Mouse (Mus musculus) heart, adult 2 months (tissue): ENCODE results near the gene Maml3. TPM values are rescaled to one million over a fixed set of nuclear protein-coding genes. Genes with fewer than 3 reads are reported as not detected.

Source experiments
- DNase-seq, 2 experiments: peaks; one replicate each; pipeline ENCODE4 v3.0.0; 2021
- H3K27ac ChIP-seq: fragments of 200-600 bp; 2 replicates; pipeline ENCODE4 v1.8.1; 2022
- H3K27me3 ChIP-seq: fragments of 200-500 bp; 2 replicates; pipeline ENCODE4 v1.6.1; 2012; ENCODE audit warnings: mild to moderate bottlenecking, low read length, inconsistent platforms, mixed read lengths; ENCODE audit not compliant: control insufficient read depth, insufficient read depth
- H3K36me3 ChIP-seq: fragments of 200-500 bp; 2 replicates; pipeline ENCODE4 v1.6.1; 2012; ENCODE audit warnings: low read length, inconsistent platforms; ENCODE audit not compliant: control insufficient read depth, insufficient read depth
- H3K4me1 ChIP-seq: fragments of 200-500 bp; 2 replicates; pipeline ENCODE4 v1.6.1; 2011; ENCODE audit warnings: low read length; ENCODE audit not compliant: control insufficient read depth, insufficient read depth
- H3K4me3 ChIP-seq: fragments of 200-600 bp; 2 replicates; pipeline ENCODE4 v1.8.1; 2022
- H3K79me2 ChIP-seq: fragments of 200-500 bp; replicated peaks from 2 replicates; pipeline ENCODE4 v1.6.1; 2012; ENCODE audit warnings: mild to moderate bottlenecking, inconsistent platforms, low read length, moderate library complexity, mixed read lengths; ENCODE audit not compliant: control insufficient read depth, insufficient read depth
- H3K9ac ChIP-seq: fragments of 200-500 bp; 2 replicates; pipeline ENCODE4 v1.6.1; 2012; ENCODE audit warnings: low read depth, mild to moderate bottlenecking, control low read depth, inconsistent platforms, low read length, mixed read lengths
- CTCF ChIP-seq: fragments of 200-600 bp; IDR thresholded peaks from 2 replicates; pipeline ENCODE4 v1.8.1; 2022; ENCODE audit warnings: antibody characterized with exemption, mild to moderate bottlenecking, moderate library complexity
- EP300 ChIP-seq: fragments of 200-500 bp; IDR thresholded peaks from 2 replicates; pipeline ENCODE4 v1.6.1; 2011; ENCODE audit warnings: low read depth, low read length, control low read depth; ENCODE audit not compliant: insufficient read depth
- POLR2A ChIP-seq: fragments of 200-500 bp; IDR thresholded peaks from 2 replicates; pipeline ENCODE4 v1.6.1; 2011; ENCODE audit warnings: mild to moderate bottlenecking, low read depth, low read length, control low read depth; ENCODE audit not compliant: insufficient read depth
- WGBS: fragments of 180-500 bp; shearing (Covaris S2); methylation state at CpG from one replicate; pipeline ENCODE4 v1.1.7; 2018; 5-methylcytosine and 5-hydroxymethylcytosine counted together
- intact Hi-C: fragments of 180-260 bp; cut with DNase I; formaldehyde crosslinking; loops from one replicate; pipeline ENCODE4 v1.15.1; 2025
- polyA plus RNA-seq: library from polyadenylated mRNA; depleted of rRNA; stranded (reverse); fragments of >200 nt; gene quantifications from 2 replicates; pipeline ENCODE4 v1.2.3, GENCODE M21; 2012
- total RNA-seq, 2 experiments: library from RNA; stranded (reverse); gene quantifications; 2 replicates each; pipeline ENCODE4 v1.2.3; 2021

Gene Maml3
- total and polyA plus RNA-seq, 3 experiments, result 1.9 to 2.8 (median 2.7) TPM

DNA sequence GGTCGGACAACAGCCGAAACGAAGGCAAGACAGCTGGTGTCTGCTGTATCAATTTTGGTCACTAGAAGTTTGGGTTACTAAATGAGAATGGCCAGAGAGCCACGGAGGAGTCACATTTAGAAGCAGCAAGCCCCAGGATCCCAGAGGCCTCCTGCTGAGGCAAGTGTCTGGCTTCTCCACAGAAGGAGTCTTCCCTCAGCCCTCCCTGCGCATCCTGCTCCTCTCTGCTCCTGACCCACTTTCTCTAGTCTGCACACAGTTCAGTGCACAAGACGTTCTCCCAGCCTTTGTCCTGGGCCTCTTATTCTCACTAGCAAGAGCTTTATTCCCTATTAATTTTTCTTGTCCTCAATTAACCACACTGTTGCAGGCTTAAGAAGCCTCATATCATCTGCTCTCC is 135.4 kb downstream of the Maml3 start:
- Histone ChIP-seq H3K36me3 (no peaks in the 10 kb centered on the region), H3K9ac (no peak overlapping the region), H3K4me1 (no peaks in the 10 kb centered on the region), H3K27ac (no peak overlapping the region), H3K27me3 (no peaks in the 10 kb centered on the region), H3K79me2 (no peaks in the 10 kb centered on the region), H3K4me3 (no peak overlapping the region)
- 83% methylated on average over 6 of the region's 6 CpGs for whole genome bisulfite sequencing
- intact Hi-C loops, result no loop called here
- no peak for DNase-seq
- TF ChIP-seq EP300 (no peak), CTCF (no peak), POLR2A (no peak)

DNA sequence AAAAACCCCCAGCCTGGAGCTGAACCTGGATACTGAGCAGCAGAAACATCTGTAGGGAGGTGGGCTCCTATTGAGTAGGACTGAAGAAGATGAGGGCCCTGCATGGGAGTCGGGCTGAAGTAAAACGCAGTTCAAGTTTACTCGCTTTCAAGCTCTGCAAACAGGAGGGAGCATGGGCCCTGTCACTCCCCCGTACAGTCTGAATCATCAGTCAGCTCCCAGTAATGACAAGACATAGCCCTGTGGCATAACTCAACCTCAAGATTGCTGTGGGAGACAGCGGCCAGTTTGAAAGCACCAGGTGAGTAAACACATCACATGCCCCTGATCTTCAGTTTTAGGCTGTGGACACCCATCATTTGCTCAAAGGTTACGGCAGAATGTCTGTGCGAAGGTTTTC is 139.0 kb downstream of the Maml3 start:
- H3K9ac ChIP-seq, result no peak overlapping the region
- DNase-seq, result no peak
- intact Hi-C loops, result no loop called here

GRCm38 (mm10) chr3:51965436-51965835 is 139.4 kb downstream of the Maml3 start:
- Histone ChIP-seq H3K27me3 (no peaks in the 10 kb centered on the region), H3K4me3 (no peak overlapping the region), H3K79me2 (no peaks in the 10 kb centered on the region; the same call in 1 of the 2 replicates), H3K36me3 (no peaks in the 10 kb centered on the region), H3K27ac (no peak overlapping the region), H3K9ac (no peak overlapping the region), H3K4me1 (no peaks in the 10 kb centered on the region; the same call in 1 of the 2 replicates)
- 45% methylated on average over 2 of the region's 2 CpGs for WGBS
- TF ChIP-seq POLR2A (no peak), EP300 (no peak), CTCF (no peak)
- intact Hi-C loops, result no loop called here
- no peak for DNase-seq

More for the DNA sequence above, 139.0 kb downstream of the Maml3 start:
- no peaks in the 10 kb centered on the region; the same call in 1 of the 2 replicates for H3K79me2 ChIP-seq
- WGBS, result 72% methylated on average over 7 of the region's 7 CpGs
- no peaks in the 10 kb centered on the region for H3K36me3 ChIP-seq
- no peaks in the 10 kb centered on the region; the same call in 1 of the 2 replicates for H3K4me1 ChIP-seq
- H3K27ac ChIP-seq, result no peak overlapping the region
- H3K27me3 ChIP-seq, result no peaks in the 10 kb centered on the region
- H3K4me3 ChIP-seq, result no peak overlapping the region
- no peak for TF ChIP-seq CTCF
- no peak for TF ChIP-seq POLR2A
- TF ChIP-seq EP300, result no peak

DNA sequence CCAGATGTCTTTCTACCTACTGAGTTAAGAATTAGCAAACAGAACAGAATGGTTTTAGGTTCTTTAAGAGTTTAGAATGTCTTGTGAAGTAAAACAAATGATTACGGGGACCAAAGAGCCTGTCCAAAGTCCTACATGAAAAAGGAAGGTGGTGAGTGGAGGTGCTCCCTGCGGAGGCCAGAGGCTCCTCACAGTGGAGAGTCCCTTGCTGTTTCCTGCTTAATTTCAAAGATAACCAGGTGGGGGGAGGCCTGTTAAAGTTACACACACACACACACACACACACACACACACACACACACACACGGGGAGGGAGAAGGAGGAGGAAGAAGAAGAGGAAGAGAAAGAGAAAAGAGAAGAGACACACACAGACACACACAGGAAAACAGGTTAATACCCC is 139.9 kb downstream of the Maml3 start:
- intact Hi-C loops, result no loop called here
- Histone ChIP-seq H3K27ac (no peak overlapping the region), H3K36me3 (no peaks in the 10 kb centered on the region), H3K4me1 (no peaks in the 10 kb centered on the region; the same call in 1 of the 2 replicates), H3K9ac (no peak overlapping the region), H3K4me3 (no peak overlapping the region), H3K79me2 (no peaks in the 10 kb centered on the region; the same call in 1 of the 2 replicates), H3K27me3 (no peaks in the 10 kb centered on the region)
- WGBS, result 35% methylated on average over 3 of the region's 3 CpGs
- TF ChIP-seq CTCF (no peak), EP300 (no peak), POLR2A (no peak)
- DNase-seq, result no peak

DNA sequence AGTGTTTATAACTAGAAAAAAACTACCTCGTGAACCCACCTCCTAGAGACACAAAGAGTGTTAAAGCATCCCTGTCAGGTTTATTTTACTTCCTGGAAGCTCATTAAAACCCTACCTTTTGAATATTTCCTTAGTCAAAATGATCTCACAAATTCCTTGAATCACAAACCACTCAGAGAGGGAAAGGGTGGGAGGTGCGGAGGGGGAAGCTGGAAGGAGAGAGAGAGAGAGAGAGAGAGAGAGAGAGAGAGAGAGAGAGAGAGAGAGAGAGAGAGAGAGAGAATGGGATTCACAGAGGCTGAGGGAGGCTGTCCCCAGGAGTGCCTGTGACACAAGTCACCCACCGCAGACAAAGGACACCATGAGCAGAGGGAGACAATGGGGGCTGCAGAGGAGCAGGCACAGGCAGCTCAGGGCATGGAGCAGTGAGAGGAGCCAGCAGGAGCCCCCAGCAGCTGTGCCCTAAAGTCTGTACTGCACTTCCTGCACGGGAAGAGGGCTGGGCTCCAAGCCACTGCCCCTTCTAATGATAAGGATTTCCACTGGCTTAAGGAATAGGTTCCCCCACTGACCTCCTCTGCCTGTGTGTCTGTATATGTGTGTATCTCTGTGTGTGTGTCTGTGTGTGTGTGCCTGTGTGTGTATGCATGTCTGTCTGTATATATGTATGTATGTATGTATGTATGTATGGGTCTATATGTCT is 140.8 kb downstream of the Maml3 start:
- Histone ChIP-seq H3K4me1 (no peaks in the 10 kb centered on the region; the same call in 1 of the 2 replicates), H3K4me3 (no peak overlapping the region), H3K36me3 (no peaks in the 10 kb centered on the region), H3K79me2 (no peaks in the 10 kb centered on the region; the same call in 1 of the 2 replicates), H3K27ac (no peak overlapping the region), H3K27me3 (no peaks in the 10 kb centered on the region), H3K9ac (no peak overlapping the region)
- WGBS, result 37% methylated on average over 4 of the region's 4 CpGs
- no peak for TF ChIP-seq CTCF
- TF ChIP-seq EP300, result no peak
- no peak for TF ChIP-seq POLR2A
- intact Hi-C loops, result no loop called here
- no peak for DNase-seq

GRCm38 (mm10) chr3:51963151-51963791 is 141.6 kb downstream of the Maml3 start:
- WGBS, result 71% methylated on average over 9 of the region's 9 CpGs
- Histone ChIP-seq H3K4me3 (no peak overlapping the region), H3K27me3 (no peaks in the 10 kb centered on the region), H3K4me1 (no peaks in the 10 kb centered on the region; the same call in 1 of the 2 replicates), H3K27ac (no peak overlapping the region), H3K9ac (no peak overlapping the region), H3K79me2 (no peaks in the 10 kb centered on the region; the same call in 1 of the 2 replicates), H3K36me3 (no peaks in the 10 kb centered on the region)
- no peak for DNase-seq
- intact Hi-C loops, result no loop called here
- TF ChIP-seq POLR2A (no peak), EP300 (no peak), CTCF (no peak)
